Mouse (Mus musculus) hindbrain, embryonic 11.5 days (tissue): ENCODE measurements around the gene Mllt10. TPM values are rescaled to one million over a fixed set of nuclear protein-coding genes. Genes with fewer than 3 reads are reported as not detected.

Source experiments
- ATAC-seq: fragments of 200-750 bp; cut with Nextera tagmentation; 2 replicates; pipeline ENCODE4 v1.8.0; 2017; ENCODE audit warnings: mild to moderate bottlenecking, moderate TSS enrichment, moderate library complexity; ENCODE audit not compliant: low FRiP score
- DNase-seq: peaks from one replicate; pipeline ENCODE4 v3.0.0-alpha.2; 2015; ENCODE audit warnings: low spot score
- H3K27ac ChIP-seq: fragments of 300-500 bp; sonication (generic); 2 replicates; pipeline ENCODE4 v1.5.1; 2014; ENCODE audit warnings: mild to moderate bottlenecking, low read depth, low read length
- H3K27me3 ChIP-seq: fragments of 300-500 bp; sonication (generic); 2 replicates; pipeline ENCODE4 v1.6.1; 2014; ENCODE audit warnings: mild to moderate bottlenecking, low read length, moderate library complexity, mixed read lengths; ENCODE audit not compliant: control insufficient read depth, insufficient read depth
- H3K36me3 ChIP-seq: fragments of 300-500 bp; sonication (generic); 2 replicates; pipeline ENCODE4 v1.6.1; 2014; ENCODE audit warnings: mild to moderate bottlenecking, low read length, moderate library complexity, mixed read lengths; ENCODE audit not compliant: control insufficient read depth, insufficient read depth
- H3K4me1 ChIP-seq: fragments of 300-500 bp; sonication (generic); replicated peaks from 2 replicates; pipeline ENCODE4 v1.6.1; 2014; ENCODE audit warnings: low read length, mixed read lengths; ENCODE audit not compliant: control insufficient read depth, insufficient read depth
- H3K4me2 ChIP-seq: fragments of 300-500 bp; sonication (generic); replicated peaks from 2 replicates; pipeline ENCODE4 v1.6.1; 2014; ENCODE audit warnings: mild to moderate bottlenecking, low read depth, low read length
- H3K4me3 ChIP-seq: fragments of 300-500 bp; sonication (generic); 2 replicates; pipeline ENCODE4 v1.5.1; 2014; ENCODE audit warnings: low read depth, low read length
- H3K9ac ChIP-seq: fragments of 300-500 bp; sonication (generic); 2 replicates; pipeline ENCODE4 v1.6.1; 2014; ENCODE audit warnings: low read depth, low read length
- H3K9me3 ChIP-seq: fragments of 300-500 bp; sonication (generic); 2 replicates; pipeline ENCODE4 v1.6.1; 2016; ENCODE audit warnings: low read length; ENCODE audit not compliant: control insufficient read depth
- WGBS: fragments of 180-500 bp; shearing (Covaris S2); extraction: QIAGEN DNeasy Blood & Tissue Kit; methylation state at CpG from one replicate; pipeline ENCODE4 v1.1.7; 2014; 5-methylcytosine and 5-hydroxymethylcytosine counted together
- polyA plus RNA-seq: library from polyadenylated mRNA; unstranded; fragments of >200 nt; fragmentation: Nextera tagmentation; extraction: Ambion mirVana; gene quantifications from 2 replicates; pipeline ENCODE4 v1.2.1, GENCODE M21; 2014

Mllt10 gene
- polyA plus RNA-seq, 1 experiment from 2014 or later: 62.2 TPM

GRCm38 (mm10) chr2:18111411-18111810 is 56.4 kb downstream of the Mllt10 start:
- no peak overlapping the region for H3K4me3 ChIP-seq
- DNase-seq: peak; percentile 17

GRCm38 (mm10) chr2:18116432-18116831 is 61.4 kb downstream of the Mllt10 start:
- Histone ChIP-seq H3K4me1 (no peaks in the 10 kb centered on the region), H3K4me2 (no peak overlapping the region), H3K9ac (no peak overlapping the region), H3K4me3 (no peak overlapping the region), H3K27me3 (no peaks in the 10 kb centered on the region), H3K36me3 (no peaks in the 10 kb centered on the region), H3K9me3 (no peaks in the 10 kb centered on the region), H3K27ac (no peak overlapping the region)
- DNase-seq (no peak), ATAC-seq (no peak)
- 87% methylated on average over 3 of the region's 3 CpGs for WGBS

More at GRCm38 (mm10) chr2:18111411-18111810, 56.4 kb downstream of the Mllt10 start:
- no peak for ATAC-seq
- no peak overlapping the region for H3K27ac ChIP-seq
- no peak overlapping the region for H3K9ac ChIP-seq
- H3K36me3 ChIP-seq: no peaks in the 10 kb centered on the region
- H3K4me1 ChIP-seq: no peaks in the 10 kb centered on the region
- no peaks in the 10 kb centered on the region for H3K9me3 ChIP-seq
- no peaks in the 10 kb centered on the region for H3K27me3 ChIP-seq
- no peak overlapping the region for H3K4me2 ChIP-seq

- H3K4me3 ChIP-seq: no peak overlapping the region
- no peak for ATAC-seq
- H3K4me1 ChIP-seq: no peaks in the 10 kb centered on the region
- H3K27ac ChIP-seq: no peak overlapping the region
- no peak overlapping the region for H3K4me2 ChIP-seq
- no peak overlapping the region for H3K9ac ChIP-seq
- no peak for DNase-seq
- 94% methylated on average over 2 of the region's 2 CpGs for WGBS
- no peaks in the 10 kb centered on the region for H3K9me3 ChIP-seq
- H3K36me3 ChIP-seq: peaks cover 2% of the 10 kb centered on the region; the same call in 1 of the 2 replicates
- H3K27me3 ChIP-seq: no peaks in the 10 kb centered on the region
Measured at GRCm38 (mm10) chr2:18138131-18138530, 83.1 kb downstream of the Mllt10 start.

- H3K9me3 ChIP-seq: no peaks in the 10 kb centered on the region
- ATAC-seq (no peak), DNase-seq (no peak)
- H3K4me3 ChIP-seq: no peak overlapping the region
- 98% methylated on average over 5 of the region's 5 CpGs for WGBS
- no peak overlapping the region for H3K27ac ChIP-seq
- no peak overlapping the region for H3K9ac ChIP-seq
- no peak overlapping the region for H3K4me2 ChIP-seq
- no peaks in the 10 kb centered on the region for H3K4me1 ChIP-seq
- H3K36me3 ChIP-seq: peaks cover 2% of the 10 kb centered on the region; the same call in 1 of the 2 replicates
- no peaks in the 10 kb centered on the region for H3K27me3 ChIP-seq
Measured at GRCm38 (mm10) chr2:18139646-18140045, 84.6 kb downstream of the Mllt10 start.

GRCm38 (mm10) chr2:18156131-18156530 is 101.1 kb downstream of the Mllt10 start:
- Histone ChIP-seq H3K9me3 (no peaks in the 10 kb centered on the region), H3K4me3 (no peak overlapping the region), H3K27ac (no peak overlapping the region), H3K9ac (no peak overlapping the region), H3K36me3 (peaks cover 2% of the 10 kb centered on the region; the same call in 1 of the 2 replicates), H3K4me1 (no peaks in the 10 kb centered on the region), H3K27me3 (no peaks in the 10 kb centered on the region), H3K4me2 (no peak overlapping the region)
- WGBS: 94% methylated on average over 3 of the region's 3 CpGs
- ATAC-seq (no peak), DNase-seq (no peak)

- no peak overlapping the region for H3K4me2 ChIP-seq
- H3K4me3 ChIP-seq: no peak overlapping the region
- no peaks in the 10 kb centered on the region for H3K4me1 ChIP-seq
- ATAC-seq (no peak), DNase-seq (no peak)
- H3K36me3 ChIP-seq: peaks cover 11% of the 10 kb centered on the region; the same call in 1 of the 2 replicates
- no peaks in the 10 kb centered on the region for H3K9me3 ChIP-seq
- H3K9ac ChIP-seq: no peak overlapping the region
- no peaks in the 10 kb centered on the region for H3K27me3 ChIP-seq
- 87% methylated on average over 3 of the region's 3 CpGs for WGBS
- H3K27ac ChIP-seq: no peak overlapping the region
Measured at GRCm38 (mm10) chr2:18159426-18159825, 104.4 kb downstream of the Mllt10 start.

- ATAC-seq (no peak), DNase-seq (no peak)
- Histone ChIP-seq H3K4me1 (no peaks in the 10 kb centered on the region), H3K27me3 (no peaks in the 10 kb centered on the region), H3K4me2 (no peak overlapping the region), H3K4me3 (no peak overlapping the region), H3K9ac (no peak overlapping the region), H3K9me3 (no peaks in the 10 kb centered on the region), H3K27ac (no peak overlapping the region), H3K36me3 (peaks cover 11% of the 10 kb centered on the region; the same call in 1 of the 2 replicates)
- WGBS: 96% methylated on average over 5 of the region's 5 CpGs
Measured at GRCm38 (mm10) chr2:18160992-18161391, 106.0 kb downstream of the Mllt10 start.

GRCm38 (mm10) chr2:18165511-18165910 is 110.5 kb downstream of the Mllt10 start:
- whole genome bisulfite sequencing: 81% methylated on average over 2 of the region's 2 CpGs
- H3K36me3 ChIP-seq: 0 out of 2 replicates have a peak, but pooled peaks cover 8% of the 10 kb centered on the region
- H3K4me3 ChIP-seq: no peak overlapping the region
- no peak overlapping the region for H3K27ac ChIP-seq
- DNase-seq (no peak), ATAC-seq (no peak)
- no peak overlapping the region for H3K9ac ChIP-seq
- no peaks in the 10 kb centered on the region for H3K9me3 ChIP-seq
- no peak overlapping the region for H3K4me2 ChIP-seq
- no peaks in the 10 kb centered on the region for H3K4me1 ChIP-seq
- H3K27me3 ChIP-seq: no peaks in the 10 kb centered on the region

- DNase-seq (no peak), ATAC-seq (no peak)
- H3K36me3 ChIP-seq: no peaks in the 10 kb centered on the region
- H3K9me3 ChIP-seq: no peaks in the 10 kb centered on the region
- no peak overlapping the region for H3K4me2 ChIP-seq
- no peaks in the 10 kb centered on the region for H3K27me3 ChIP-seq
- no peak overlapping the region for H3K9ac ChIP-seq
- H3K4me1 ChIP-seq: no peaks in the 10 kb centered on the region
- WGBS: 83% methylated on average over 1 of the region's 1 CpGs
- H3K27ac ChIP-seq: no peak overlapping the region
- H3K4me3 ChIP-seq: no peak overlapping the region
Measured at GRCm38 (mm10) chr2:18169174-18169948, 114.3 kb downstream of the Mllt10 start.
